Mouse (Mus musculus): Measurements from ENCODE around the gene Unc5a.

DNA sequence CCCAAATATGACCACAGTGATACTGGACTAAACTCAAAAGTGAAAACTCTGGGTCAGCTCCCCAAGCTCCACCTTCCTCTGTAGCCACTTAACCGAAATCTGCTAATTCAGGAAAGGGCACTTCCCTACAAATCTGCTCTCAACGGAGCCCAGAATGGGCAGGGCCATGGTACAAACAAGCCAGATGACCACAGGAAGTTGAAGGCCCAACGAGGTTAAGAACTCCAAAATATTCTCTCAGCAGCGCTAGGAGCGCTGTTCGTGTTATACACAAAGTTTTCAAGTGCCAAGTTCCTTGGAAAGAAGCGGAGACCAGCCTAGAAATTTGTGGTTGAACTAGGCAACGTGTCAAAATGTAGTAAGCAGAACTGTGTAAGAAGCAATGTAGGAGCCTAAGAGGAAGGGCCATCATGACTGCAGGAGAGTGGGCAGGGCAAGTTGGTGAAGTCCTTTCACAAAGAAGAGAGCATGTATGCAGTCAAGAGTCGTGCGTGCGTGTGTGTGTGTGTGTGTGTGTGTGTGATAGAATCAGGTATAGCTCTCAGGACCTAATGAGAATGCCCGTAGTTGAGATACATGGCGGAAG lies 72.1 kb downstream of the Unc5a start, which contains the start of gene Hk3:
- no peak for TF ChIP-seq CTCF (IDR thresholded peaks at IDR 0.05; ENCODE audit: control insufficient read depth, insufficient read depth, low read length)
- no peak for TF ChIP-seq POLR2A (IDR thresholded peaks at IDR 0.05; ENCODE audit: borderline replicate concordance, control insufficient read depth, low read depth, low read length)

Measured in bone marrow, adult 2 months (tissue).